Mouse (Mus musculus) telencephalon, adult 2 months (tissue): ENCODE results near the gene A1cf.
A peak's percentile ranks its signal among the peaks of the same experiment; 100 is the strongest.

Experiments
- DNase-seq: peaks from one replicate; pipeline ENCODE4 v3.0.0-alpha.2; 2011; ENCODE audit warnings: low read depth, low spot score

The A1cf gene

GRCm38 (mm10) chr19:31950793-31951489 is 82.4 kb downstream of the A1cf start:
- no peak for DNase-seq

DNA sequence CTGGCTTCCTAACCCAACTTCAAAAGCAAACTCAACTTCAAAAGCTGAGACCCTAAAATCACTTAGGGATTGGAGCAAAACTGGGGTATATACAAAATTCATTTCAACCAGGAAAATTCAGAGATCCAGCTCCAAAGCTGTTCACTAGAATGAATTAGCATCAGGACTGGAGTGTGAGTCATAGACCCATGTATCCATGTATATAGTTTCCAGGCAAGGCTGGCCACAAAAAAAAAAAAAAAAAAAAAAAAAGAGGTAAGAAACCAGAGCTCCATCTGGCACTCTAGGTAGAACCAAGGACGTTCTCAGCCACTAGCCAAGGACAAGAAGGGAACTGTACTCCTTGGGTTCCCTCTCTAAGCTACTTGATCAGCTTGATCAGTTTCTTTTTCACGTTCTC is 85.2 kb downstream of the A1cf start:
- DNase-seq: peak; percentile 9

GRCm38 (mm10) chr19:31954267-31954666 is 85.7 kb downstream of the A1cf start:
- DNase-seq: no peak

- DNase-seq: no peak
Observed at GRCm38 (mm10) chr19:31954696-31955095, 86.1 kb downstream of the A1cf start.

- no peak for DNase-seq
Observed at GRCm38 (mm10) chr19:31956359-31956758, 87.8 kb downstream of the A1cf start.

DNA sequence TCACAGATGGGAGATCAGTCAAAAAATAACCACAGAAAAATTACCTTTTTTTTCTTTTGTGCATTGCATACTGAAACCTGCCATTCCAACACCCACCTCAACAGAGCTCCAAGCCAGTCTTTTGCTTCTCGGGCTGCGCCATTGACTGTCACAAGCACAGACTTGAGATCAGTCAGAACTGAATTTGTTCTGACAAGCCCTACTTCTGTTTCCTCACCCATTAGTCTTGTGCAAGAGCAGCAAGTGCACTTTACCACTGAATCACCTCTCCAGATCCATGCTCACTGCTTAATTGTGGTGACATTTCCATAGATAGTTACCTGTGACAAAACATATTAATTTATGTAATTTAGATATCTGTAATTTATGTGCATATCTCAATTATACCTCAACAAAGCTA is 91.9 kb downstream of the A1cf start:
- no peak for DNase-seq

GRCm38 (mm10) chr19:31963147-31963546 is 94.6 kb downstream of the A1cf start:
- no peak for DNase-seq

- DNase-seq: peak; percentile 8
Observed at GRCm38 (mm10) chr19:31967933-31968532, 99.5 kb downstream of the A1cf start.

DNA sequence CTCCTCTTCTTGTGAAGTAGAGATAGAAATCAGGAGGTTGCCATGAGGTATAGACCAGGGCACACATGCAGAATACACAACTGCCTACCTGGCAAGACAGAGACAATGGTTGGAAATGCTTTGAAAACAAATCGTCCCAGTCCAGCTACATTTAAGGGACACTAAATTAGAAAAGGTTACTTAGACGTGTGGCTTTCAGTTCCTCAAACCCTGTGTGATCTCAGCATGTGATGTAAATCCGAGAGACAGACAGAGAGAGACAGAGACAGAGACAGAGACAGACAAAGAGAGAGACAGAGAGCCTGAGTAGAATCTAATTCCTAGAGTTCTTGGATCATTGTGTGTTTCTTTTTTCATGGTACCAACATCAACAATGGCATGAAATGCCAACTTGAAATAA is 102.8 kb downstream of the A1cf start:
- no peak for DNase-seq

- peak; percentile 33 for DNase-seq
Observed at GRCm38 (mm10) chr19:31971998-31972397, 103.4 kb downstream of the A1cf start.

- no peak for DNase-seq
Observed at GRCm38 (mm10) chr19:31975882-31976281, 107.3 kb downstream of the A1cf start.

- DNase-seq: no peak
Observed at GRCm38 (mm10) chr19:31991057-31991456, 122.5 kb downstream of the A1cf start.

DNA sequence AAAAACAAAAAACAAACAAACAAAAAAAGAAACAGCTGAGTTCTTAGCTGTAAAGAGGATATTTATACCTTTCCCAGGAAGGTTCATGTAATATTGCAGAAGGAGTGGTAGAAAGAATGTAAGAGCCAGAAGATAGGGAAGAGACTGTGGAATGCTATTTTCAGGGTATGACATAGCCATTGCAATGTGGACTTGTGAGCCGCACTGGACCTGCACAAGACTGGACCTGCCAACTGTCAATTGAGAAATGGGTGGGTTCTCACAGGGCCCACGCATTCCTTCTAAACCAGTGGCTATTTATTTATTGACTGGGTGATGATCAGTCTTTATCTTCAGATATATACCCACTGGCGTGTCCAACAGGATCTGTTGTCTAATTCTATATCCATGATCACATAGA is 128.4 kb downstream of the A1cf start:
- no peak for DNase-seq
